Mouse (Mus musculus) CH12.LX (cell line): Measurements from ENCODE around the gene Lrrc1. TPM values are rescaled to one million over a fixed set of nuclear protein-coding genes. Genes with fewer than 3 reads are reported as not detected.

Experiments used
- DNase-seq: peaks from one replicate; pipeline ENCODE4 v3.0.0-alpha.2; 2013; ENCODE audit errors: extremely low read depth
- H3K27ac ChIP-seq: 2 replicates; pipeline ENCODE4 v1.5.1; 2012; ENCODE audit warnings: low read depth, mild to moderate bottlenecking, control low read depth, moderate library complexity; ENCODE audit not compliant: insufficient read depth
- H3K27me3 ChIP-seq: replicated peaks from 2 replicates; pipeline ENCODE3; 2012; ENCODE audit warnings: inconsistent platforms
- H3K36me3 ChIP-seq, 2 experiments: replicated peaks in 1 of 2; 2 replicates each; pipeline versions ENCODE3 to v1.6.1; 2012; ENCODE audit warnings: inconsistent platforms in 1 of 2, low read length in 1 of 2, mild to moderate bottlenecking in 1 of 2, mixed read lengths in 1 of 2, moderate library complexity in 1 of 2; ENCODE audit not compliant: control insufficient read depth in 1 of 2, insufficient read depth in 1 of 2
- H3K4me1 ChIP-seq, 2 experiments: 2 replicates each; pipeline ENCODE4 v1.6.1; 2012; ENCODE audit warnings: inconsistent platforms in 1 of 2, moderate library complexity in 1 of 2; ENCODE audit not compliant: insufficient read depth in 2 of 2, control insufficient read depth in 1 of 2
- H3K4me2 ChIP-seq: 2 replicates; pipeline ENCODE4 v1.6.1; 2012; ENCODE audit warnings: low read depth, mild to moderate bottlenecking, control low read depth; ENCODE audit not compliant: poor library complexity, insufficient read depth, severe bottlenecking
- H3K4me3 ChIP-seq, 3 experiments: fragments of 150-350 bp in 1 of 3; sonication (generic) in 1 of 3; replicated peaks in 1 of 3; 2 replicates each; pipeline versions ENCODE3 to v1.5.1; 2011 to 2012; ENCODE audit warnings: low read depth in 2 of 3, low read length in 2 of 3, mild to moderate bottlenecking in 2 of 3, moderate library complexity in 2 of 3, control low read depth in 1 of 3, improper control_type of control experiment in 1 of 3, inconsistent platforms in 1 of 3, mixed read lengths in 1 of 3; ENCODE audit not compliant: poor library complexity in 1 of 3
- H3K79me2 ChIP-seq: replicated peaks from 2 replicates; pipeline ENCODE4 v1.6.1; 2012; ENCODE audit warnings: mild to moderate bottlenecking, moderate library complexity; ENCODE audit not compliant: control insufficient read depth, poor library complexity, insufficient read depth, severe bottlenecking; ENCODE audit errors: extremely low read depth
- H3K9ac ChIP-seq: 2 replicates; pipeline ENCODE4 v1.6.1; 2012; ENCODE audit warnings: low read depth, mild to moderate bottlenecking, control low read depth, moderate library complexity; ENCODE audit not compliant: insufficient read depth
- H3K9me3 ChIP-seq: replicated peaks from 2 replicates; pipeline ENCODE3; 2012; ENCODE audit warnings: low read length, inconsistent platforms, mixed read lengths
- CHD1 ChIP-seq: IDR thresholded peaks from 2 replicates; pipeline ENCODE4 v1.6.1; 2012; ENCODE audit warnings: low read depth, low read length, improper control_type of control experiment, inconsistent platforms
- CHD2 ChIP-seq: IDR thresholded peaks from 2 replicates; pipeline ENCODE4 v1.6.1; 2011; ENCODE audit warnings: low read length, improper control_type of control experiment
- E2F4 ChIP-seq: IDR thresholded peaks from 2 replicates; pipeline ENCODE4 v1.6.1; 2011; ENCODE audit warnings: low read depth, low read length, improper control_type of control experiment; ENCODE audit not compliant: insufficient replicate concordance
- ELF1 ChIP-seq: IDR thresholded peaks from 2 replicates; pipeline ENCODE4 v1.6.1; 2014; ENCODE audit warnings: low read depth, mild to moderate bottlenecking, inconsistent platforms, low read length, improper control_type of control experiment
- EP300 ChIP-seq: IDR thresholded peaks from 2 replicates; pipeline ENCODE4 v1.6.1; 2011; ENCODE audit warnings: low read length, improper control_type of control experiment
- ETS1 ChIP-seq: conservative IDR thresholded peaks from 2 replicates; pipeline ENCODE4 v1.6.1; 2012; ENCODE audit warnings: low read depth, mild to moderate bottlenecking, inconsistent platforms, low read length, improper control_type of control experiment, moderate library complexity
- GABPA ChIP-seq: IDR thresholded peaks from 2 replicates; pipeline ENCODE4 v1.6.1; 2012; ENCODE audit warnings: low read depth, low read length, improper control_type of control experiment, inconsistent platforms; ENCODE audit not compliant: insufficient replicate concordance
- IRF4 ChIP-seq: IDR thresholded peaks from 2 replicates; pipeline ENCODE4 v1.6.1; 2014; ENCODE audit warnings: low read depth, mild to moderate bottlenecking, inconsistent platforms, low read length, improper control_type of control experiment
- JUND ChIP-seq: conservative IDR thresholded peaks from 2 replicates; pipeline ENCODE4 v1.6.1; 2011; ENCODE audit warnings: low read depth, low read length, improper control_type of control experiment
- MAFK ChIP-seq: IDR thresholded peaks from 2 replicates; pipeline ENCODE4 v1.6.1; 2011; ENCODE audit warnings: low read length, improper control_type of control experiment; ENCODE audit not compliant: insufficient replicate concordance
- MAZ ChIP-seq: IDR thresholded peaks from 2 replicates; pipeline ENCODE4 v1.6.1; 2012; ENCODE audit warnings: low read depth, mild to moderate bottlenecking, inconsistent platforms, low read length, improper control_type of control experiment, moderate library complexity
- MXI1 ChIP-seq: IDR thresholded peaks from 2 replicates; pipeline ENCODE4 v1.6.1; 2011; ENCODE audit warnings: mild to moderate bottlenecking, low read depth, low read length, improper control_type of control experiment
- NELFE ChIP-seq: IDR thresholded peaks from 2 replicates; pipeline ENCODE4 v1.6.1; 2011; ENCODE audit warnings: low read depth, low read length, improper control_type of control experiment
- NRF1 ChIP-seq: IDR thresholded peaks from 2 replicates; pipeline ENCODE4 v1.6.1; 2014; ENCODE audit warnings: low read depth, mild to moderate bottlenecking, inconsistent platforms, low read length, improper control_type of control experiment, moderate library complexity
- POLR2A ChIP-seq: IDR thresholded peaks from 2 replicates; pipeline ENCODE4 v1.6.1; 2011; ENCODE audit warnings: low read depth, mild to moderate bottlenecking, improper control_type of control experiment, low read length
- POLR2AphosphoS2 ChIP-seq: IDR thresholded peaks from 2 replicates; pipeline ENCODE4 v1.6.1; 2011; ENCODE audit warnings: low read depth, low read length, improper control_type of control experiment
- TBP ChIP-seq: conservative IDR thresholded peaks from 2 replicates; pipeline ENCODE4 v1.6.1; 2011; ENCODE audit warnings: low read depth, low read length, improper control_type of control experiment
- TCF12 ChIP-seq: IDR thresholded peaks from 2 replicates; pipeline ENCODE4 v1.6.1; 2014; ENCODE audit warnings: low read depth, mild to moderate bottlenecking, inconsistent platforms, low read length, improper control_type of control experiment
- ZC3H11A ChIP-seq: IDR thresholded peaks from 2 replicates; pipeline ENCODE4 v1.6.1; 2012; ENCODE audit warnings: low read depth, mild to moderate bottlenecking, inconsistent platforms, low read length, improper control_type of control experiment
- dilution Hi-C: fragments of 300-500 bp; cut with MboI; formaldehyde crosslinking; loops from 2 replicates; pipeline ENCODE4 v1.14.3; 2020; ENCODE audit warnings: low sequenced_read_pairs; ENCODE audit not compliant: extremely low pct_unique_long_range_greater_than_20kb, extremely low pct_ligation_motif_present
- in situ Hi-C: fragments of 300-500 bp; cut with MboI; formaldehyde crosslinking; loops from 3 replicates; pipeline ENCODE4 v1.14.3; 2019; ENCODE audit warnings: low sequenced_read_pairs, low pct_ligation_motif_present, low pct_unique_long_range_greater_than_20kb, mixed read lengths
- polyA plus RNA-seq: library from polyadenylated mRNA; unstranded; fragments of >175 nt; gene quantifications from 2 replicates; pipeline ENCODE4 v1.2.1, GENCODE M21; 2012; ENCODE audit warnings: low read depth; ENCODE audit not compliant: insufficient read length
- total RNA-seq, 2 experiments: library from RNA; depleted of rRNA; stranded (reverse); fragments of 300-350 nt in 1 of 2; fragments of >200 nt in 1 of 2; gene quantifications; 2 replicates each; pipeline ENCODE4 v1.2.3; 2012 to 2014

The Lrrc1 gene
- total and polyA plus RNA-seq, 3 experiments = 15.4 to 15.8 (median 15.8) TPM

DNA sequence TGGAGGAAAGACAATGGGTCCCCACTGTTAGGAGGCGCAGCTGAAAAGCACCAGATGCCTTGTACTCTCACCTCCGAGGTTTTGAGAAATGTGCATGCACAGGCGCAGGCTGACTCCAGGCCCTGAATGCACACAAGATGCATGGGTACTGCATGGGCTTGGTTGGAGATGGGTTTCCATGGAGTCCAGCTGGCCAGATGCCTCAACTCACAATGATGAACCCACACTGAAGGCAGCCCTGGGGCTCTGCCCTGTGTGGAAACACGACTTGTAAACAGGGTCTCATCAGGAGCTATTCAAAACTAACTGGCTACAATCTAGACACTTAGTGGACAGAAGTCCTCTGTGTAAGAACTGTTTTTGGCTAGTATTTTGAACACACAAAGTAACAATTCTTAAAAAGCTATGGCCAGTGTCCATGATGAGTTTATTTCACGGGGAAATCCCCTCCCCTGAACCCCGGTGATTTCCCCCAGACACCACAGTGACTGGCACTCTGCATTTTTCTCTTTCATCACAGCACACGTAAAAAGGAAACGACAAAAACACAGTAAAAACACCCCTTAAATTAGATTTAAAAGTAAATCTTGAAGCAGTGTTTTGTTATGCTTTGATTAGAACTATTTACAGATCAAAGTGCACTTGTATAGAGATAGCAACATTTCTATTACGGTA, 114.1 kb downstream of the Lrrc1 start:
- TF ChIP-seq CHD2 (no peak; the same call in 1 of the 2 replicates), MAZ (peak; percentile 46; the same call in 1 of the 2 replicates), NELFE (0 out of 2 replicates have a peak, but pooled peaks have one; percentile 28), POLR2A (no peak), ETS1 (0 out of 2 replicates have a peak, but pooled peaks have one; percentile 25), MXI1 (peak; percentile 79), JUND (0 out of 2 replicates have a peak, but pooled peaks have one; percentile 45), E2F4 (no peak), GABPA (no peak), MAFK (peak; percentile 60; the same call in 1 of the 2 replicates), TBP (peak; percentile 14; the same call in 1 of the 2 replicates), CHD1 (peak; percentile 82), EP300 (peak; percentile 82), NRF1 (peak; percentile 55), ZC3H11A (no peak)
- Histone ChIP-seq H3K27me3 (no peaks in the 10 kb centered on the region), H3K9me3 (peaks cover 3% of the 10 kb centered on the region), H3K4me2 (peak overlapping the region; percentile 0; the same call in 1 of the 2 replicates), H3K4me1 (peaks cover 44 to 97% of the 10 kb centered on the region in 2 experiments), H3K4me3 (peak overlapping the region in 2 of 3 experiments; percentile 2 to 31), H3K9ac (peak overlapping the region; percentile 55), H3K36me3 (peaks cover 9 to 14% of the 10 kb centered on the region in 2 experiments), H3K27ac (peak overlapping the region; percentile 91), H3K79me2 (0 out of 2 replicates have a peak, but pooled peaks cover 2% of the 10 kb centered on the region)
- in situ Hi-C loops (no loop called here), dilution Hi-C loops (no loop called here)
- DNase-seq = peak; percentile 58

DNA sequence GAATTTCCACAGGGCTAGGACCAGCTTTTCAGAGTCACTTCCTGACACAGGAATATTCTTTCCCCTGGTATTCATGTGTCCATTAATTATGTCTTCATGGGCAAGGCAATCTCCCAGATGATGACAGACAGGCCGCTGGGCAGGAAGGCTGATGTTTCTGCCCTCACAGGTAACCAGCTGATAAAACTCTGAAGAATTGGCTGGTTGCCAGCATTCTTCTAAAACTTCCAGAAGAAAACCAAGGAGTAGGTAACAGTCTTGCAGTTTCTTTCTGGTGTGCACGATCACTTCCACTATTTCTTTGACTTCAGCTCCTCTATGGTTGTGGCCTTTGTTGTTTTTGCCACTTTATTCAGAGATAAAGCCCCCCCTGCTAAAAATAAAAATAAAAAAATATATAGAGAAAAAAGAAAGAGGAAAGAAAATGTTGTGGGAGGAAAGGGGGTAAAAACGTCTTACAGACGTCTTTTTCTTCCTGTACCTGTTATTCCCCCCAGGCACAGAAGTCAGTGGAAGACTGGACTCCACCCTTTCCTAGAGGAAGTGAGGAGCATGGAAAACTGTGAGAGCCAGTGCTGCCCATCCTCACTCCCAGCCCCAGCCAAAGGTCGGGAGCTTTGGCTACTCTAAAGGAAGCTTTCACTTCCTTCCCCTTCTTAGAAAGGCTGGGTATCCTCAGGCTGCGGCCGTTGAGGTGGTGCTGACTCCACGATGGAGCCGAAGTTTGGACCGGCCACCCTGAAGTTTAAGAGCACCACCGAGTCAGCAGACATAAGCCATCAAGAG, 115.2 kb downstream of the Lrrc1 start:
- Histone ChIP-seq H3K27me3 (no peaks in the 10 kb centered on the region), H3K27ac (peak overlapping the region; percentile 83), H3K9ac (peak overlapping the region; percentile 55), H3K9me3 (peaks cover 3% of the 10 kb centered on the region), H3K4me2 (peak overlapping the region; percentile 0), H3K4me3 (peak overlapping the region in 1 of 3 experiments; percentile 17), H3K4me1 (peaks cover 47 to 88% of the 10 kb centered on the region in 2 experiments), H3K79me2 (0 out of 2 replicates have a peak, but pooled peaks cover 2% of the 10 kb centered on the region), H3K36me3 (peaks cover 9 to 14% of the 10 kb centered on the region in 2 experiments)
- in situ Hi-C loops (no loop called here), dilution Hi-C loops (no loop called here)
- no peak for DNase-seq
- no peak for TF ChIP-seq MAFK
- TF ChIP-seq POLR2AphosphoS2 = no peak
- peak; percentile 11; the same call in 1 of the 2 replicates for TF ChIP-seq TCF12
- 0 out of 2 replicates have a peak, but pooled peaks have one; percentile 24 for TF ChIP-seq ELF1
- TF ChIP-seq EP300 = peak; percentile 52
- TF ChIP-seq IRF4 = 0 out of 2 replicates have a peak, but pooled peaks have one; percentile 11
